ENCODE assay signal across 30 mouse cellular contexts in genomic region chr12:93003125-93003524, GRCm38 (mm10).
A peak's percentile ranks its signal among the peaks of the same experiment; 100 is the strongest.
DNase-seq lines count a peak whose midpoint lies in the region; ATAC-seq and TF ChIP-seq lines count a peak whose summit lies in the region.
"Had no signal": no experiment of that assay in that cellular context is flagged by ENCODE, and none has a peak within 500 bp of the region (broad histone marks: within the 10 kb centered on the region; RNA-seq: fewer than 3 reads in every experiment).

No protein-coding gene starts in this region.

- DNase-seq in layer of hippocampus, adult 2 months (ENCODE audit: low spot score in 2 of 2) = no peak
- DNase-seq in layer of hippocampus, adult 11-12 months (ENCODE audit: low spot score) = no peak
- DNase-seq in CH12.LX (ENCODE audit: extremely low read depth) = peak; percentile 21
- DNase-seq in splenic B cell, adult 2 months (ENCODE audit: low read depth, low spot score) = peak; percentile 5
- no peak for DNase-seq in cerebellum, adult 2 months
- DNase-seq: adrenal gland, adult 2 months; adrenal gland, postnatal 14 days; B cell, adult 2 months; cerebellum, adult 11 months; cerebellum, adult 8-10 months; cerebellum, postnatal 10 days; cerebellum, postnatal 36 days; embryo, embryonic 11 days; gastrocnemius, postnatal 10 days; gastrocnemius, postnatal 36 days; heart, adult 2 months; heart, postnatal 14 days; heart, postnatal 4 days had no signal

- H3K9me3 ChIP-seq in CH12.LX (replicated peaks; ENCODE audit: low read length) = no peaks in the 10 kb centered on the region
- H3K9me3 ChIP-seq in hindbrain, embryonic 13.5 days = no peaks in the 10 kb centered on the region
- H3K9me3 ChIP-seq: embryonic facial prominence, embryonic 10.5 days; embryonic facial prominence, embryonic 13.5 days; forebrain, embryonic 10.5 days; forebrain, embryonic 13.5 days; G1E; heart, embryonic 10.5 days; heart, embryonic 13.5 days; hindbrain, embryonic 15.5 days had no signal

- peak; percentile 43 for TF ChIP-seq CTCF in layer of hippocampus, adult 2 months (conservative IDR thresholded peaks at IDR 0.05)
- TF ChIP-seq CTCF in CH12.LX (conservative IDR thresholded peaks at IDR 0.05 in 1 of 2, IDR thresholded peaks at IDR 0.05 in 1 of 2; ENCODE audit: low read depth in 2 of 2, low read length in 2 of 2) = peak in 1 of 2 experiments; percentile 51; a peak in 2 of 4 replicates
- TF ChIP-seq CTCF in cerebellum, adult 2 months (IDR thresholded peaks at IDR 0.05; ENCODE audit: borderline replicate concordance, insufficient read depth, low read depth, low read length) = no peak

- no peak for TF ChIP-seq POLR2A in CH12.LX (IDR thresholded peaks at IDR 0.05; ENCODE audit: low read depth, low read length)
- no peak for TF ChIP-seq POLR2A in cerebellum, adult 2 months (IDR thresholded peaks at IDR 0.05; ENCODE audit: borderline replicate concordance, insufficient read depth, low read length)

- H3K4me2 ChIP-seq in CH12.LX (ENCODE audit: insufficient read depth, low read depth, poor library complexity, severe bottlenecking) = no peak overlapping the region
- H3K4me2 ChIP-seq in hindbrain, embryonic 13.5 days = no peak overlapping the region
- H3K4me2 ChIP-seq: embryonic facial prominence, embryonic 13.5 days; forebrain, embryonic 13.5 days; heart, embryonic 13.5 days; hindbrain, embryonic 15.5 days had no signal

- in situ Hi-C loops in CH12.LX (cut with MboI; ENCODE audit: low pct_ligation_motif_present, low pct_unique_long_range_greater_than_20kb, low sequenced_read_pairs) = no loop called here

- 90% methylated on average over 4 of the region's 4 CpGs for WGBS in hindbrain, embryonic 13.5 days
- 86% methylated on average over 4 of the region's 4 CpGs for WGBS in cerebellum, adult 2 months

- no peaks in the 10 kb centered on the region for H3K79me2 ChIP-seq in CH12.LX (replicated peaks; ENCODE audit: control insufficient read depth, extremely low read depth, insufficient read depth, poor library complexity, severe bottlenecking)

- H3K4me3 ChIP-seq in layer of hippocampus, adult 2 months = no peak overlapping the region
- H3K4me3 ChIP-seq in CH12.LX (replicated peaks in 1 of 3; ENCODE audit: low read depth in 2 of 3, low read length in 2 of 3, poor library complexity in 1 of 3) = no peak overlapping the region
- no peak overlapping the region for H3K4me3 ChIP-seq in hindbrain, embryonic 13.5 days
- H3K4me3 ChIP-seq in cerebellum, adult 2 months (replicated peaks; ENCODE audit: insufficient read depth, low read depth, low read length) = no peak overlapping the region
- H3K4me3 ChIP-seq: embryonic facial prominence, embryonic 10.5 days; embryonic facial prominence, embryonic 13.5 days; erythroblast, embryonic 14.5 days; forebrain, embryonic 10.5 days; forebrain, embryonic 13.5 days; heart, adult 2 months; heart, embryonic 10.5 days; heart, embryonic 13.5 days; hindbrain, embryonic 15.5 days had no signal

- no peaks in the 10 kb centered on the region for H3K36me3 ChIP-seq in CH12.LX (replicated peaks in 1 of 2; ENCODE audit: control insufficient read depth in 1 of 2, insufficient read depth in 1 of 2, low read length in 1 of 2)
- H3K36me3 ChIP-seq in splenic B cell, adult 2 months (ENCODE audit: control insufficient read depth, insufficient read depth, low read length, poor library complexity, severe bottlenecking) = no peaks in the 10 kb centered on the region
- H3K36me3 ChIP-seq in hindbrain, embryonic 13.5 days = no peaks in the 10 kb centered on the region
- H3K36me3 ChIP-seq: embryonic facial prominence, embryonic 10.5 days; embryonic facial prominence, embryonic 13.5 days; forebrain, embryonic 10.5 days; G1E; heart, embryonic 10.5 days; heart, embryonic 13.5 days; hindbrain, embryonic 15.5 days had no signal

- H3K27me3 ChIP-seq in CH12.LX (replicated peaks) = no peaks in the 10 kb centered on the region
- H3K27me3 ChIP-seq in splenic B cell, adult 2 months (ENCODE audit: control insufficient read depth, insufficient read depth, low read length, poor library complexity, severe bottlenecking) = no peaks in the 10 kb centered on the region
- H3K27me3 ChIP-seq in hindbrain, embryonic 13.5 days = no peaks in the 10 kb centered on the region
- H3K27me3 ChIP-seq in cerebellum, adult 2 months (ENCODE audit: control insufficient read depth, insufficient read depth, low read length) = no peaks in the 10 kb centered on the region
- H3K27me3 ChIP-seq: embryonic facial prominence, embryonic 13.5 days; forebrain, embryonic 13.5 days; heart, embryonic 13.5 days; hindbrain, embryonic 15.5 days had no signal

- peaks cover 3 to 5% of the 10 kb centered on the region in 2 experiments; a peak in 1 of 4 replicates for H3K4me1 ChIP-seq in CH12.LX (ENCODE audit: control insufficient read depth in 1 of 2, insufficient read depth in 2 of 2)
- no peaks in the 10 kb centered on the region for H3K4me1 ChIP-seq in hindbrain, embryonic 13.5 days (replicated peaks)
- H3K4me1 ChIP-seq in cerebellum, adult 2 months (ENCODE audit: control insufficient read depth, insufficient read depth, low read length) = no peaks in the 10 kb centered on the region
- H3K4me1 ChIP-seq: embryonic facial prominence, embryonic 10.5 days; embryonic facial prominence, embryonic 13.5 days; forebrain, embryonic 10.5 days; forebrain, embryonic 13.5 days; heart, embryonic 10.5 days; heart, embryonic 13.5 days; hindbrain, embryonic 15.5 days had no signal

- H3K9ac ChIP-seq in CH12.LX (ENCODE audit: insufficient read depth, low read depth) = no peak overlapping the region
- no peak overlapping the region for H3K9ac ChIP-seq in hindbrain, embryonic 13.5 days
- H3K9ac ChIP-seq: embryonic facial prominence, embryonic 13.5 days; forebrain, embryonic 13.5 days; heart, embryonic 13.5 days; hindbrain, embryonic 15.5 days had no signal

- TF ChIP-seq RAD21 in CH12.LX (IDR thresholded peaks at IDR 0.05; ENCODE audit: low read depth, low read length) = peak; percentile 46

- ATAC-seq in hindbrain, embryonic 13.5 days (ENCODE audit: low FRiP score) = no peak
- ATAC-seq: forebrain, embryonic 13.5 days; forebrain, embryonic 16.5 days; intestine, postnatal 0 days had no signal

- dilution Hi-C loops in CH12.LX (cut with MboI; ENCODE audit: extremely low pct_ligation_motif_present, extremely low pct_unique_long_range_greater_than_20kb, low sequenced_read_pairs) = no loop called here

- no peak overlapping the region for H3K27ac ChIP-seq in layer of hippocampus, adult 2 months
- no peak overlapping the region for H3K27ac ChIP-seq in CH12.LX (ENCODE audit: insufficient read depth, low read depth)
- H3K27ac ChIP-seq in hindbrain, embryonic 13.5 days = no peak overlapping the region
- H3K27ac ChIP-seq in cerebellum, adult 2 months (ENCODE audit: insufficient read depth, low read length) = no peak overlapping the region
- H3K27ac ChIP-seq: embryonic facial prominence, embryonic 10.5 days; embryonic facial prominence, embryonic 13.5 days; forebrain, embryonic 10.5 days; forebrain, embryonic 13.5 days; heart, adult 2 months; heart, embryonic 10.5 days; heart, embryonic 13.5 days; hindbrain, embryonic 15.5 days had no signal

- no peak for TF ChIP-seq EP300 in CH12.LX (IDR thresholded peaks at IDR 0.05; ENCODE audit: low read length)

TF ChIP-seq in CH12.LX, 34 proteins besides CTCF, POLR2A, EP300 and RAD21:
- TF ChIP-seq PAX5 (IDR thresholded peaks at IDR 0.05; ENCODE audit: low read length) (no peak), SIN3A (IDR thresholded peaks at IDR 0.05; ENCODE audit: low read length) (no peak), ZC3H11A (IDR thresholded peaks at IDR 0.05; ENCODE audit: low read depth, low read length) (no peak; the same call in 1 of the 2 replicates), ZNF384 (IDR thresholded peaks at IDR 0.05; ENCODE audit: low read depth, low read length) (peak; percentile 59), POLR2AphosphoS2 (IDR thresholded peaks at IDR 0.05; ENCODE audit: low read depth, low read length) (no peak), USF2 (conservative IDR thresholded peaks at IDR 0.05; ENCODE audit: low read depth, low read length) (no peak), ZMIZ1 (IDR thresholded peaks at IDR 0.05; ENCODE audit: low read depth, low read length) (no peak), MAZ (IDR thresholded peaks at IDR 0.05; ENCODE audit: low read depth, low read length) (no peak), BHLHE40 (IDR thresholded peaks at IDR 0.05; ENCODE audit: low read depth, low read length) (no peak), SMC3 (IDR thresholded peaks at IDR 0.05; ENCODE audit: low read depth, low read length) (peak; percentile 58)

Comparison
In these comparisons a context has a peak if more than half of its experiments do, and no peak if none do; other contexts are left out.
1. DNase-seq: peak in CH12.LX (single experiment) and splenic B cell, adult 2 months (single experiment); none in layer of hippocampus, adult 2 months (0 of 2), layer of hippocampus, adult 11-12 months (single experiment) and cerebellum, adult 2 months (0 of 2).